ENCODE assay signal across 10 mouse cellular contexts in the genomic region with DNA sequence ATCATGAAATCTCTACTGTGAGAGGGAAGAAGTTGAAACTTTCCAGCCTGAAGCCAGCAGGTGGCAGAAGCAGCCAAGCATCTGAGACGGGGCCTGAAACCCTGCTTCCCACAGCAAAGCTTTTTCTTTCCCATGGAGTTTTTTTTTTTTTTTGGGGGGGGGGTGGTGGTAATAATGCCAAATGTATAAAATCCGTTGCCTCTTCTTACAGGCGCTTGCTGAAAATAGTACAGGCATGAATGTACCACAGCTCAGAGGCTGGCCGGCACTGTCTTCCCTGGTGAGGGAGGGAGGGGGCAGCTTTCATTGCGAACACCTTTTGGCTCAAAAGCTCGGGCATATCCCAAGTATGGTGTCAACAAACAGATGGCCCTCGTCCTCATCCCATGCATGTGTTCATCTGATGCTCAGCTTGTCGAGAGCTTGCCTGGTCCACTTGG. TPM values are rescaled to one million over a fixed set of nuclear protein-coding genes. Genes with fewer than 3 reads are reported as not detected.
A peak's percentile ranks its signal among the peaks of the same experiment; 100 is the strongest.
DNase-seq lines count a peak whose midpoint lies in the region; ATAC-seq and TF ChIP-seq lines count a peak whose summit lies in the region.
"Had no signal": no experiment of that assay in that cellular context is flagged by ENCODE, and none has a peak within 500 bp of the region (broad histone marks: within the 10 kb centered on the region; RNA-seq: fewer than 3 reads in every experiment).

No protein-coding gene starts in this region.

- 33% methylated on average over 8 of the region's 8 CpGs for WGBS in heart, adult 2 months
- WGBS in heart, embryonic 12.5 days, result 27% methylated on average over 8 of the region's 8 CpGs
- 40% methylated on average over 8 of the region's 8 CpGs for WGBS in embryonic facial prominence, embryonic 14.5 days
- 48% methylated on average over 8 of the region's 8 CpGs for WGBS in liver, embryonic 11.5 days

- intact Hi-C loops in heart, adult 2 months (cut with DNase I), result loop anchor here (5.0 kb wide), 1 partner anchor 770 kb away; no protein-coding TSS in a partner anchor

- no peaks in the 10 kb centered on the region for H3K27me3 ChIP-seq in heart, adult 2 months (ENCODE audit: control insufficient read depth, insufficient read depth, low read length)
- no peaks in the 10 kb centered on the region for H3K27me3 ChIP-seq in heart, embryonic 12.5 days (replicated peaks)
- no peaks in the 10 kb centered on the region; the same call in 1 of the 2 replicates for H3K27me3 ChIP-seq in embryonic facial prominence, embryonic 14.5 days (replicated peaks; ENCODE audit: control insufficient read depth, insufficient read depth, low read length)
- no peaks in the 10 kb centered on the region for H3K27me3 ChIP-seq in liver, embryonic 11.5 days (replicated peaks; ENCODE audit: control insufficient read depth, insufficient read depth, low read length)
- H3K27me3 ChIP-seq: lung, embryonic 15.5 days had no signal

- no peak for DNase-seq in heart, adult 2 months
- DNase-seq in adrenal gland, postnatal 25 days, result peak; percentile 9
- DNase-seq in embryonic facial prominence, embryonic 14.5 days (ENCODE audit: low spot score), result peak; percentile 66
- peak; percentile 54 to 66 for DNase-seq in layer of hippocampus, postnatal 14 days (ENCODE audit: low spot score in 2 of 2)
- peak; percentile 71 for DNase-seq in retina, embryonic 14.5 days (ENCODE audit: low spot score)
- no peak for DNase-seq in urinary bladder, postnatal 10 days (ENCODE audit: low spot score)
- no peak for DNase-seq in liver, embryonic 11.5 days (ENCODE audit: low spot score)

- H3K79me2 ChIP-seq in heart, adult 2 months (replicated peaks; ENCODE audit: control insufficient read depth, insufficient read depth, low read length), result no peaks in the 10 kb centered on the region

- H3K27ac ChIP-seq in heart, adult 2 months, result no peak overlapping the region
- H3K27ac ChIP-seq in heart, embryonic 12.5 days (ENCODE audit: poor library complexity, severe bottlenecking), result no peak overlapping the region
- no peak overlapping the region for H3K27ac ChIP-seq in embryonic facial prominence, embryonic 14.5 days (replicated peaks; ENCODE audit: low read depth, low read length)
- H3K27ac ChIP-seq in liver, embryonic 11.5 days (ENCODE audit: low read depth, low read length), result no peak overlapping the region
- H3K27ac ChIP-seq: lung, embryonic 15.5 days had no signal

- TF ChIP-seq EP300 in heart, adult 2 months (IDR thresholded peaks at IDR 0.05; ENCODE audit: insufficient read depth, low read depth, low read length), result no peak

- TF ChIP-seq POLR2A in heart, adult 2 months (IDR thresholded peaks at IDR 0.05; ENCODE audit: insufficient read depth, low read depth, low read length), result no peak

- H3K9me3 ChIP-seq in heart, embryonic 12.5 days (replicated peaks), result 0 out of 2 replicates have a peak, but pooled peaks cover 2% of the 10 kb centered on the region
- no peaks in the 10 kb centered on the region for H3K9me3 ChIP-seq in embryonic facial prominence, embryonic 14.5 days (ENCODE audit: control insufficient read depth, low read length)
- H3K9me3 ChIP-seq in liver, embryonic 11.5 days (ENCODE audit: control insufficient read depth, low read length), result no peaks in the 10 kb centered on the region
- H3K9me3 ChIP-seq: lung, embryonic 15.5 days had no signal

- no peak overlapping the region for H3K4me3 ChIP-seq in heart, adult 2 months
- H3K4me3 ChIP-seq in heart, embryonic 12.5 days, result no peak overlapping the region
- H3K4me3 ChIP-seq in embryonic facial prominence, embryonic 14.5 days (ENCODE audit: low read depth, low read length), result no peak overlapping the region
- H3K4me3 ChIP-seq in liver, embryonic 11.5 days (ENCODE audit: low read depth, low read length), result no peak overlapping the region
- H3K4me3 ChIP-seq: lung, embryonic 15.5 days had no signal

- no peak overlapping the region for H3K4me2 ChIP-seq in heart, embryonic 12.5 days
- no peak overlapping the region for H3K4me2 ChIP-seq in embryonic facial prominence, embryonic 14.5 days (ENCODE audit: low read depth, low read length)
- H3K4me2 ChIP-seq in liver, embryonic 11.5 days, result no peak overlapping the region
- H3K4me2 ChIP-seq: lung, embryonic 15.5 days had no signal

- H3K36me3 ChIP-seq in heart, adult 2 months (ENCODE audit: control insufficient read depth, insufficient read depth, low read length), result no peaks in the 10 kb centered on the region
- H3K36me3 ChIP-seq in heart, embryonic 12.5 days, result no peaks in the 10 kb centered on the region
- H3K36me3 ChIP-seq in embryonic facial prominence, embryonic 14.5 days (ENCODE audit: control insufficient read depth, insufficient read depth, low read length), result no peaks in the 10 kb centered on the region
- no peaks in the 10 kb centered on the region for H3K36me3 ChIP-seq in liver, embryonic 11.5 days (ENCODE audit: control insufficient read depth, insufficient read depth, low read length)
- H3K36me3 ChIP-seq: G1E; lung, embryonic 15.5 days had no signal

- ATAC-seq in heart, embryonic 12.5 days (ENCODE audit: insufficient number of reproducible peaks, low FRiP score), result no peak
- ATAC-seq in embryonic facial prominence, embryonic 14.5 days (ENCODE audit: low read depth), result no peak
- no peak for ATAC-seq in liver, embryonic 11.5 days (replicated peaks; ENCODE audit: low FRiP score)

- TF ChIP-seq CTCF in heart, adult 2 months (IDR thresholded peaks at IDR 0.05), result peak; percentile 58

- H3K4me1 ChIP-seq in heart, adult 2 months (ENCODE audit: control insufficient read depth, insufficient read depth, low read length), result no peaks in the 10 kb centered on the region
- H3K4me1 ChIP-seq in heart, embryonic 12.5 days (replicated peaks), result no peaks in the 10 kb centered on the region
- H3K4me1 ChIP-seq in embryonic facial prominence, embryonic 14.5 days (ENCODE audit: control insufficient read depth, insufficient read depth, low read length), result no peaks in the 10 kb centered on the region
- H3K4me1 ChIP-seq in liver, embryonic 11.5 days (replicated peaks; ENCODE audit: control insufficient read depth, insufficient read depth, low read length), result no peaks in the 10 kb centered on the region
- H3K4me1 ChIP-seq: lung, embryonic 15.5 days had no signal

- H3K9ac ChIP-seq in heart, adult 2 months (ENCODE audit: low read depth, low read length), result no peak overlapping the region
- H3K9ac ChIP-seq in heart, embryonic 12.5 days, result no peak overlapping the region
- no peak overlapping the region for H3K9ac ChIP-seq in embryonic facial prominence, embryonic 14.5 days (ENCODE audit: low read depth, low read length)
- H3K9ac ChIP-seq in liver, embryonic 11.5 days (ENCODE audit: low read depth, low read length), result no peak overlapping the region
- H3K9ac ChIP-seq: lung, embryonic 15.5 days had no signal

RNA-seq across cellular contexts. Expression of a gene that starts 51.0 kb away (rescaled TPM):
- 1 to 10 TPM; 2.7 to 3.5 TPM for total RNA-seq in heart, adult 2 months (2021)
- polyA plus RNA-seq in heart, adult 2 months (2012; rRNA removed), result 0.90 and 1.7 TPM in 2 replicates
- polyA plus RNA-seq in heart, embryonic 12.5 days (2016; fragmentation: Nextera tagmentation; extraction: Ambion mirVana), result 0.57 and 0.80 TPM in 2 replicates
- total RNA-seq in adrenal gland, postnatal 25 days (2021), result 0.49 TPM in 1 of 2 replicates, not detected in the other
- 4.3 and 4.4 TPM in 2 replicates for polyA plus RNA-seq in embryonic facial prominence, embryonic 14.5 days (2014; fragmentation: Nextera tagmentation; extraction: Ambion mirVana)
- total RNA-seq in layer of hippocampus, postnatal 14 days (2021), result 1 to 10 TPM; 5.1 to 8.3 TPM
- 0.13 and 0.26 TPM in 2 replicates for polyA plus RNA-seq in liver, embryonic 11.5 days (2014; fragmentation: Nextera tagmentation; extraction: Ambion mirVana)
- polyA plus RNA-seq: G1E had no signal

Comparison
In these comparisons a context has a peak if more than half of its experiments do, and no peak if none do; other contexts are left out.
1. DNase-seq: peak in adrenal gland, postnatal 25 days (single experiment), embryonic facial prominence, embryonic 14.5 days (single experiment), layer of hippocampus, postnatal 14 days (2 of 2) and retina, embryonic 14.5 days (single experiment); none in heart, adult 2 months (0 of 2), urinary bladder, postnatal 10 days (single experiment) and liver, embryonic 11.5 days (single experiment).